11 mouse cellular contexts compared by ENCODE assay signal in the genomic region with DNA sequence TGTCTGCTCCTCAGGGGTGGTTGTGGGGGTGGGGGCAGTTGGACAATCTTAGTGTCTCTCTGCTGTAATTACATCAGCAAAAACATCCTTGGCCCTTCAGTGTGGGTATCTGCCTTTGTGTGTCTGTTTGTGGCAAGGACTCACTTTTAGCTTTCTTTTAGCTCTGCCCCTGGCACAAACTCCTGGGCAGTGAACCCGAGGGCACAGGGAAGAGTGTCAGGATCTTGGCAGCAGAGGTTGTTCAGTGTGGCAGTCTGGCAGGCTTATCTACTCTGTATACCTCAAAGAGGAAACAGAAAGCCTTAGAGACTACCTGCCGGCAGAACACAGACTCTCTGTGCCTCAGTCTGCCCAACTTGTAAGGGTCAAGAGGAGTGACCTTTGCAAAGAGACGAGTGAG. TPM values are rescaled to one million over a fixed set of nuclear protein-coding genes. Genes with fewer than 3 reads are reported as not detected.
DNase-seq lines count a peak whose midpoint lies in the region; ATAC-seq and TF ChIP-seq lines count a peak whose summit lies in the region.
"Had no signal": no experiment of that assay in that cellular context is flagged by ENCODE, and none has a peak within 500 bp of the region (broad histone marks: within the 10 kb centered on the region; RNA-seq: fewer than 3 reads in every experiment).

No protein-coding gene starts in this region.

- DNase-seq in heart, adult 9 months (ENCODE audit: low spot score in 2 of 2): no peak
- DNase-seq in lung, postnatal 36 days: no peak
- DNase-seq in frontal cortex, postnatal 25 days (ENCODE audit: low spot score in 2 of 2): no peak
- DNase-seq: adrenal gland, adult 8-10 months; thymus, adult 2 months had no signal

- H3K27me3 ChIP-seq in heart, embryonic 15.5 days: peaks cover 41% of the 10 kb centered on the region
- peaks cover 13% of the 10 kb centered on the region for H3K27me3 ChIP-seq in lung, embryonic 15.5 days
- peaks cover 21% of the 10 kb centered on the region for H3K27me3 ChIP-seq in embryonic facial prominence, embryonic 13.5 days
- H3K27me3 ChIP-seq in myocyte (ENCODE audit: control insufficient read depth, insufficient read depth, insufficient read length): no peaks in the 10 kb centered on the region

- H3K79me2 ChIP-seq in myocyte (ENCODE audit: control insufficient read depth, insufficient read depth): no peaks in the 10 kb centered on the region

- peaks cover 18% of the 10 kb centered on the region for H3K4me1 ChIP-seq in heart, embryonic 15.5 days (replicated peaks)
- peaks cover 14% of the 10 kb centered on the region for H3K4me1 ChIP-seq in lung, embryonic 15.5 days
- peaks cover 17% of the 10 kb centered on the region for H3K4me1 ChIP-seq in embryonic facial prominence, embryonic 13.5 days

- peak overlapping the region; percentile 85 for H3K4me2 ChIP-seq in heart, embryonic 15.5 days
- H3K4me2 ChIP-seq in lung, embryonic 15.5 days: 0 out of 2 replicates have a peak overlapping the region, but pooled peaks have one; percentile 91
- H3K4me2 ChIP-seq in embryonic facial prominence, embryonic 13.5 days: peak overlapping the region; percentile 82
- peak overlapping the region; percentile 90 for H3K4me2 ChIP-seq in myocyte (ENCODE audit: low read depth)

- H3K9ac ChIP-seq in heart, embryonic 15.5 days: no peak overlapping the region
- H3K9ac ChIP-seq in lung, embryonic 15.5 days: no peak overlapping the region
- H3K9ac ChIP-seq in embryonic facial prominence, embryonic 13.5 days: no peak overlapping the region

- no peak overlapping the region for H3K27ac ChIP-seq in heart, embryonic 15.5 days
- H3K27ac ChIP-seq in lung, embryonic 15.5 days: no peak overlapping the region
- no peak overlapping the region for H3K27ac ChIP-seq in embryonic facial prominence, embryonic 13.5 days

- no peaks in the 10 kb centered on the region for H3K9me3 ChIP-seq in heart, embryonic 15.5 days (replicated peaks)
- H3K9me3 ChIP-seq in lung, embryonic 15.5 days: no peaks in the 10 kb centered on the region
- H3K9me3 ChIP-seq in embryonic facial prominence, embryonic 13.5 days: no peaks in the 10 kb centered on the region

- 59% methylated on average over 3 of the region's 3 CpGs for WGBS in heart, embryonic 15.5 days
- WGBS in lung, embryonic 15.5 days: 49% methylated on average over 3 of the region's 3 CpGs
- 67% methylated on average over 3 of the region's 3 CpGs for WGBS in embryonic facial prominence, embryonic 13.5 days

- no peaks in the 10 kb centered on the region for H3K36me3 ChIP-seq in heart, embryonic 15.5 days
- H3K36me3 ChIP-seq in lung, embryonic 15.5 days: no peaks in the 10 kb centered on the region
- H3K36me3 ChIP-seq in embryonic facial prominence, embryonic 13.5 days: no peaks in the 10 kb centered on the region
- H3K36me3 ChIP-seq in myocyte (ENCODE audit: control insufficient read depth, insufficient read depth): no peaks in the 10 kb centered on the region

- no peak for TF ChIP-seq POLR2A in myocyte (IDR thresholded peaks at IDR 0.05; ENCODE audit: insufficient read length, low read depth)

- ATAC-seq in heart, embryonic 15.5 days (replicated peaks; ENCODE audit: insufficient number of reproducible peaks, insufficient read depth, low FRiP score, low read depth): no peak
- ATAC-seq in lung, embryonic 15.5 days (ENCODE audit: borderline replicate concordance, extremely low read depth, low FRiP score, low TSS enrichment): no peak
- ATAC-seq in embryonic facial prominence, embryonic 13.5 days (ENCODE audit: insufficient number of reproducible peaks, insufficient read depth, low FRiP score, low TSS enrichment, low read depth): no peak

- no peak overlapping the region for H3ac ChIP-seq in myocyte (ENCODE audit: control insufficient read depth, insufficient read length)

- H3K4me3 ChIP-seq in heart, embryonic 15.5 days: no peak overlapping the region; the same call in 1 of the 2 replicates
- H3K4me3 ChIP-seq in lung, embryonic 15.5 days: no peak overlapping the region
- H3K4me3 ChIP-seq in embryonic facial prominence, embryonic 13.5 days: no peak overlapping the region
- H3K4me3 ChIP-seq in myocyte: peak overlapping the region; percentile 13

TF ChIP-seq in myocyte, 11 proteins besides CTCF, POLR2A, EP300 and RAD21:
- TF ChIP-seq MYOD1 (IDR thresholded peaks at IDR 0.05; ENCODE audit: control insufficient read depth in 1 of 3, insufficient read length in 2 of 3, low read depth in 2 of 3): no peak
- no peak for TF ChIP-seq POLR2AphosphoS2 (IDR thresholded peaks at IDR 0.05; ENCODE audit: insufficient read length, low read depth)
- no peak for TF ChIP-seq TCF3 (IDR thresholded peaks at IDR 0.05; ENCODE audit: insufficient read length, low read depth)
- no peak for TF ChIP-seq CEBPB (IDR thresholded peaks at IDR 0.05; ENCODE audit: insufficient read depth, poor library complexity, severe bottlenecking)
- TF ChIP-seq USF1 (IDR thresholded peaks at IDR 0.05; ENCODE audit: low read depth): no peak
- no peak for TF ChIP-seq REST (IDR thresholded peaks at IDR 0.05; ENCODE audit: insufficient read depth, insufficient read length)
- TF ChIP-seq E2F4 (IDR thresholded peaks at IDR 0.05; ENCODE audit: insufficient read depth): no peak
- no peak for TF ChIP-seq MYOG (IDR thresholded peaks at IDR 0.05; ENCODE audit: control insufficient read depth in 1 of 3, insufficient read depth in 1 of 3, insufficient read length in 2 of 3, low read depth in 2 of 3)
- no peak for TF ChIP-seq SRF (IDR thresholded peaks at IDR 0.05; ENCODE audit: control insufficient read depth, insufficient read length, low read depth)

RNA-seq across cellular contexts. Expression of a gene that starts 0.9 kb away (rescaled TPM):
- polyA plus RNA-seq in heart, embryonic 15.5 days (2015; fragmentation: Nextera tagmentation; extraction: Ambion mirVana): 31.2 and 39.7 TPM in 2 replicates
- 39.5 and 43.3 TPM in 2 replicates for polyA plus RNA-seq in lung, embryonic 15.5 days (2015; fragmentation: Nextera tagmentation; extraction: Ambion mirVana)
- 37.9 and 43.6 TPM in 2 replicates for polyA plus RNA-seq in embryonic facial prominence, embryonic 13.5 days (2015; fragmentation: Nextera tagmentation; extraction: Ambion mirVana)
- 49.6 TPM for polyA plus RNA-seq in myocyte (2012; fragmentation: generic; extraction: Trizol)

RNA-seq across cellular contexts. Expression of a gene that starts 9.1 kb away (rescaled TPM):
- polyA plus RNA-seq in heart, embryonic 15.5 days (2015; fragmentation: Nextera tagmentation; extraction: Ambion mirVana): not detected in 2 replicates
- not detected in 2 replicates for polyA plus RNA-seq in lung, embryonic 15.5 days (2015; fragmentation: Nextera tagmentation; extraction: Ambion mirVana)
- not detected in 2 replicates for polyA plus RNA-seq in embryonic facial prominence, embryonic 13.5 days (2015; fragmentation: Nextera tagmentation; extraction: Ambion mirVana)
- polyA plus RNA-seq in myocyte (2012; fragmentation: generic; extraction: Trizol): not detected
- polyA plus RNA-seq: intestine, embryonic 14.5 days; neural tube, embryonic 11.5 days had no signal

RNA-seq across cellular contexts. Expression of a gene that starts 26.6 kb away (rescaled TPM):
- 1.4 and 2.8 TPM in 2 replicates for polyA plus RNA-seq in heart, embryonic 15.5 days (2015; fragmentation: Nextera tagmentation; extraction: Ambion mirVana)
- 0.93 and 1.1 TPM in 2 replicates for polyA plus RNA-seq in lung, embryonic 15.5 days (2015; fragmentation: Nextera tagmentation; extraction: Ambion mirVana)
- 0.86 and 1.4 TPM in 2 replicates for polyA plus RNA-seq in embryonic facial prominence, embryonic 13.5 days (2015; fragmentation: Nextera tagmentation; extraction: Ambion mirVana)
- 1.9 TPM for polyA plus RNA-seq in myocyte (2012; fragmentation: generic; extraction: Trizol)
